Comparison of ENCODE assay signal across 28 mouse cellular contexts in the genomic region with DNA sequence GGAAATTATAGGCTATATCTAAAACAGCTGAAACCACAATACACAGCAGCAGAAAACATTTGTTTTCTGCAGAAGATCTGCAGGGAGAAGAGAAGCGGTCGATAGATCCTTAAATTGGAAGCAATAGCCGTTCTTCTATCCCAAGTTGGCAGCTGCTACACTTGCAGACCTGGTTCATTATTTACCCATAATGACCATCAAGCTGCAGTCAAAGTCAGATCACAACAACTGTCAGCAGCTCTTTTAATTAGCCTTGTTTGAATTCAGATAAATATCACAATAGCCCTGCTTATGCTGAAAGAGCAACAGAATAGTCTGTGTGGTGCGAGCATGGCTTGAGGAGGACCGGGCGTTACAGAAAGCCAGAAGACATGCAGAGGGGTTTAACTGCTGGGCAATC.
DNase-seq lines count a peak whose midpoint lies in the region; ATAC-seq and TF ChIP-seq lines count a peak whose summit lies in the region.
"Had no signal": no experiment of that assay in that cellular context is flagged by ENCODE, and none has a peak within 500 bp of the region (broad histone marks: within the 10 kb centered on the region; RNA-seq: fewer than 3 reads in every experiment).

No protein-coding gene starts in this region.

- H3K4me2 ChIP-seq in forebrain, embryonic 14.5 days (ENCODE audit: low read length) = no peak overlapping the region; the same call in 1 of the 2 replicates
- no peak overlapping the region for H3K4me2 ChIP-seq in midbrain, embryonic 11.5 days
- H3K4me2 ChIP-seq in midbrain, embryonic 14.5 days (ENCODE audit: low read length) = no peak overlapping the region
- H3K4me2 ChIP-seq: embryonic facial prominence, embryonic 13.5 days; embryonic facial prominence, embryonic 15.5 days; forebrain, embryonic 13.5 days had no signal

- no peak for TF ChIP-seq CTCF in kidney, adult 2 months (conservative IDR thresholded peaks at IDR 0.05; ENCODE audit: insufficient read depth, insufficient read length, low read depth, low read length)
- no peak for TF ChIP-seq CTCF in brain, embryonic 14.5 days (IDR thresholded peaks at IDR 0.05; ENCODE audit: borderline replicate concordance, extremely low read depth, insufficient read depth, insufficient read length)

- peaks cover 15% of the 10 kb centered on the region; the same call in 1 of the 2 replicates for H3K4me1 ChIP-seq in forebrain, embryonic 14.5 days (ENCODE audit: control insufficient read depth, insufficient read depth, low read length)
- peaks cover 18% of the 10 kb centered on the region for H3K4me1 ChIP-seq in forebrain, embryonic 10.5 days
- peaks cover 5% of the 10 kb centered on the region; the same call in 1 of the 2 replicates for H3K4me1 ChIP-seq in kidney, adult 2 months (ENCODE audit: control insufficient read depth, insufficient read depth, low read length)
- H3K4me1 ChIP-seq in midbrain, embryonic 11.5 days (ENCODE audit: control insufficient read depth, insufficient read depth, low read length) = no peaks in the 10 kb centered on the region
- peaks cover 17% of the 10 kb centered on the region for H3K4me1 ChIP-seq in midbrain, embryonic 14.5 days (ENCODE audit: control insufficient read depth, insufficient read depth, low read length)
- H3K4me1 ChIP-seq: embryonic facial prominence, embryonic 13.5 days; embryonic facial prominence, embryonic 15.5 days had no signal

- DNase-seq in forebrain, embryonic 14.5 days (ENCODE audit: low spot score) = peak; percentile 54
- no peak for DNase-seq in forebrain, embryonic 10.5 days (ENCODE audit: extremely low spot score, low spot score)
- peak; percentile 28 for DNase-seq in kidney, adult 2 months
- DNase-seq in kidney, postnatal 10 days = no peak
- DNase-seq in midbrain, embryonic 11.5 days (ENCODE audit: low spot score, missing footprints) = no peak
- no peak for DNase-seq in midbrain, embryonic 14.5 days
- DNase-seq in brain, embryonic 14.5 days (ENCODE audit: low read depth) = peak; percentile 68
- DNase-seq: adrenal gland, adult 8-10 months; adrenal gland, postnatal 14 days; adrenal gland, postnatal 36 days; B cell, adult 2 months; cerebellum, adult 11 months; cerebellum, adult 18-20 months; cerebellum, adult 8-10 months; cerebellum, adult 9-11 months; cerebellum, postnatal 14 days; cerebellum, postnatal 36 days; embryo, embryonic 11 days had no signal

- H3K9ac ChIP-seq in forebrain, embryonic 14.5 days (ENCODE audit: low read length) = no peak overlapping the region; the same call in 1 of the 2 replicates
- H3K9ac ChIP-seq in midbrain, embryonic 11.5 days (ENCODE audit: low read length) = no peak overlapping the region
- no peak overlapping the region for H3K9ac ChIP-seq in midbrain, embryonic 14.5 days (replicated peaks; ENCODE audit: low read length)
- H3K9ac ChIP-seq: embryonic facial prominence, embryonic 13.5 days; embryonic facial prominence, embryonic 15.5 days; forebrain, embryonic 13.5 days had no signal

- ATAC-seq in forebrain, embryonic 14.5 days = peak; percentile 44; the same call in 1 of the 2 replicates
- ATAC-seq in midbrain, embryonic 11.5 days (ENCODE audit: low FRiP score) = no peak
- ATAC-seq in midbrain, embryonic 14.5 days (ENCODE audit: low FRiP score, low TSS enrichment) = no peak
- ATAC-seq: activated CD4-positive, CD25-positive, alpha-beta regulatory T cell, adult 4 months; CD4-positive, CD25-positive, alpha-beta regulatory T cell, adult 4 months; forebrain, embryonic 16.5 days; Patski had no signal

- no peaks in the 10 kb centered on the region for H3K9me3 ChIP-seq in forebrain, embryonic 14.5 days (replicated peaks; ENCODE audit: control insufficient read depth, low read length)
- H3K9me3 ChIP-seq in forebrain, embryonic 10.5 days = no peaks in the 10 kb centered on the region
- H3K9me3 ChIP-seq in midbrain, embryonic 11.5 days (ENCODE audit: control insufficient read depth, low read length) = no peaks in the 10 kb centered on the region
- H3K9me3 ChIP-seq in midbrain, embryonic 14.5 days (ENCODE audit: control insufficient read depth, low read length) = no peaks in the 10 kb centered on the region
- H3K9me3 ChIP-seq: embryonic facial prominence, embryonic 13.5 days; embryonic facial prominence, embryonic 15.5 days; forebrain, embryonic 13.5 days; G1E had no signal

- H3K27me3 ChIP-seq in forebrain, embryonic 14.5 days (replicated peaks; ENCODE audit: control insufficient read depth, insufficient read depth, low read length) = no peaks in the 10 kb centered on the region
- H3K27me3 ChIP-seq in forebrain, embryonic 10.5 days (ENCODE audit: poor library complexity, severe bottlenecking) = peaks cover 3% of the 10 kb centered on the region; the same call in 1 of the 2 replicates
- no peaks in the 10 kb centered on the region for H3K27me3 ChIP-seq in kidney, adult 2 months (replicated peaks; ENCODE audit: control insufficient read depth, insufficient read depth, low read length)
- no peaks in the 10 kb centered on the region for H3K27me3 ChIP-seq in midbrain, embryonic 11.5 days (ENCODE audit: control insufficient read depth, insufficient read depth, low read length)
- H3K27me3 ChIP-seq in midbrain, embryonic 14.5 days (ENCODE audit: control insufficient read depth, insufficient read depth, low read length) = peaks cover 17% of the 10 kb centered on the region
- H3K27me3 ChIP-seq: CH12.LX; embryonic facial prominence, embryonic 13.5 days; embryonic facial prominence, embryonic 15.5 days; Patski had no signal

- H3K4me3 ChIP-seq in forebrain, embryonic 14.5 days (ENCODE audit: low read depth, low read length) = no peak overlapping the region
- no peak overlapping the region for H3K4me3 ChIP-seq in forebrain, embryonic 10.5 days
- no peak overlapping the region for H3K4me3 ChIP-seq in kidney, adult 2 months (ENCODE audit: insufficient read depth, low read depth, low read length)
- H3K4me3 ChIP-seq in midbrain, embryonic 11.5 days (ENCODE audit: low read depth, low read length) = no peak overlapping the region
- no peak overlapping the region for H3K4me3 ChIP-seq in midbrain, embryonic 14.5 days (replicated peaks; ENCODE audit: low read depth, low read length)
- H3K4me3 ChIP-seq: embryonic facial prominence, embryonic 13.5 days; embryonic facial prominence, embryonic 15.5 days; erythroblast, embryonic 14.5 days; forebrain, embryonic 13.5 days had no signal

- no peak for TF ChIP-seq POLR2A in kidney, adult 2 months (IDR thresholded peaks at IDR 0.05; ENCODE audit: low read depth, low read length)
- TF ChIP-seq POLR2A in brain, embryonic 14.5 days (IDR thresholded peaks at IDR 0.05; ENCODE audit: borderline replicate concordance, extremely low read depth, insufficient read depth, insufficient read length, poor library complexity, severe bottlenecking) = no peak

- no peaks in the 10 kb centered on the region for H3K36me3 ChIP-seq in forebrain, embryonic 14.5 days (ENCODE audit: control insufficient read depth, insufficient read depth, low read length)
- no peaks in the 10 kb centered on the region for H3K36me3 ChIP-seq in forebrain, embryonic 10.5 days (replicated peaks)
- H3K36me3 ChIP-seq in kidney, adult 2 months (ENCODE audit: control insufficient read depth, insufficient read depth, low read length) = no peaks in the 10 kb centered on the region
- H3K36me3 ChIP-seq in midbrain, embryonic 11.5 days (ENCODE audit: control insufficient read depth, insufficient read depth, low read length) = no peaks in the 10 kb centered on the region
- H3K36me3 ChIP-seq in midbrain, embryonic 14.5 days (ENCODE audit: control insufficient read depth, insufficient read depth, low read length) = no peaks in the 10 kb centered on the region
- H3K36me3 ChIP-seq: embryonic facial prominence, embryonic 13.5 days; embryonic facial prominence, embryonic 15.5 days had no signal

- no peak overlapping the region for H3K27ac ChIP-seq in forebrain, embryonic 14.5 days (ENCODE audit: low read depth, low read length)
- no peak overlapping the region for H3K27ac ChIP-seq in forebrain, embryonic 10.5 days
- 0 out of 2 replicates have a peak overlapping the region, but pooled peaks have one; percentile 59 for H3K27ac ChIP-seq in kidney, adult 2 months (ENCODE audit: insufficient read depth, low read depth, low read length)
- peak overlapping the region; percentile 22; the same call in 1 of the 2 replicates for H3K27ac ChIP-seq in midbrain, embryonic 11.5 days (ENCODE audit: low read depth, low read length)
- no peak overlapping the region for H3K27ac ChIP-seq in midbrain, embryonic 14.5 days (replicated peaks; ENCODE audit: low read depth, low read length)
- H3K27ac ChIP-seq: embryonic facial prominence, embryonic 13.5 days; embryonic facial prominence, embryonic 15.5 days had no signal

- 18% methylated on average over 6 of the region's 6 CpGs for WGBS in forebrain, embryonic 14.5 days
- 77% methylated on average over 6 of the region's 6 CpGs for WGBS in forebrain, embryonic 10.5 days
- 67% methylated on average over 6 of the region's 6 CpGs for WGBS in kidney, adult 2 months
- 80% methylated on average over 6 of the region's 6 CpGs for WGBS in midbrain, embryonic 11.5 days
- 76% methylated on average over 6 of the region's 6 CpGs for WGBS in midbrain, embryonic 14.5 days

Comparison
In these comparisons a context has a peak if more than half of its experiments do, and no peak if none do; other contexts are left out.
1. DNase-seq: peak in forebrain, embryonic 14.5 days (single experiment), kidney, adult 2 months (single experiment) and brain, embryonic 14.5 days (single experiment); none in forebrain, embryonic 10.5 days (single experiment), kidney, postnatal 10 days (single experiment), midbrain, embryonic 11.5 days (single experiment) and midbrain, embryonic 14.5 days (single experiment).
2. H3K27ac ChIP-seq: peak in kidney, adult 2 months (single experiment) and midbrain, embryonic 11.5 days (single experiment); none in forebrain, embryonic 14.5 days (single experiment), forebrain, embryonic 10.5 days (single experiment) and midbrain, embryonic 14.5 days (single experiment).